Mouse (Mus musculus): Measurements from ENCODE around the gene Cfap43.

DNA sequence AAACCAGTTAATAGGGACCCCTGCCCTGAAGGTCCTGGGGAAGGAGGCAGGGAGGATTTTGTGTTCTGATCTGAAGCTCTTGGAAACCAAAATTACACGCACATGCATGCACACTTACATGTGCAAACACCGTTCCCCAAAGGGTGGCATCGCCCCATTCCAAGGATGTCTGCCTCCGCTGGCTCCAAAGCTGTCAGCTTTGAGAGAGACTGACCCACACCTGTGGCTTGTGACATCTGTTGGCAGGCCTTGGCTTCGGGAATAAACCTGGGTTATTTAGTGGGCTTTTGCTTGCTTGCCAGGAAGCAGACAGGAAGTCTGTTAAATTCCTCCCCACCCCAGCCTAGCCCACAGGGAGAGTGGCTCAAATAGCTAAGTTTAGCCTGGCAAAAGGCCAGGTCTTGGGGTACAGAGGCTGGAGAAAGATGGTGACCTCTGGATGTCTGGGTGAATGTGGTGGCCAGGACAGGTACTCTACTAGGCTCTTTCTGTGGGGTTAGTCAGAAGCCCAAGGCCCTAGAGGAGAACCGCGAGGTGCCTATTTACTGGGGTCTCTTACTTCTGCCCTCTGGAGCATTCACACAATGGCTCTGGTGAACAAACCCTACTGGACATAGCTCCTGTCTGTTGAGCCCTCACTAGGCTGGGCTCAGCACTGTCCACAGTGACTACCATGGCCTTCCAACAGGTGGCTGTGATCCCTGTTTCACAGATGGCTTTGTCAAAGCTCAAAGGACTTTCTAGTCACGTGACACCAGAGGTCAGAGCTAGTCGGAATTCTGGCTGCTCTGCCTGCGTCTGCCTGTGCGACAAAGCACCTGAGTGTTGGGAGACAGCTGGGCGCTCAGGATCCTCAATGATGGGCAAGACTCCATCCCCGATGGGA, 16.5 kb downstream of the Cfap43 start:
- TF ChIP-seq CTCF (conservative IDR thresholded peaks at IDR 0.05; ENCODE audit: low read length) (no peak), POU5F1 (IDR thresholded peaks at IDR 0.05; ENCODE audit: borderline replicate concordance, low read length) (no peak), NANOG (IDR thresholded peaks at IDR 0.05; ENCODE audit: borderline replicate concordance, low read length) (no peak)

All from E14TG2a.4 (cell line).